Mouse (Mus musculus) 416B (cell line): ENCODE results near the gene Diras2.

Experiments
- DNase-seq: peaks from one replicate; pipeline ENCODE4 v3.0.0; 2011; ENCODE audit warnings: low read depth

Gene Diras2

DNA sequence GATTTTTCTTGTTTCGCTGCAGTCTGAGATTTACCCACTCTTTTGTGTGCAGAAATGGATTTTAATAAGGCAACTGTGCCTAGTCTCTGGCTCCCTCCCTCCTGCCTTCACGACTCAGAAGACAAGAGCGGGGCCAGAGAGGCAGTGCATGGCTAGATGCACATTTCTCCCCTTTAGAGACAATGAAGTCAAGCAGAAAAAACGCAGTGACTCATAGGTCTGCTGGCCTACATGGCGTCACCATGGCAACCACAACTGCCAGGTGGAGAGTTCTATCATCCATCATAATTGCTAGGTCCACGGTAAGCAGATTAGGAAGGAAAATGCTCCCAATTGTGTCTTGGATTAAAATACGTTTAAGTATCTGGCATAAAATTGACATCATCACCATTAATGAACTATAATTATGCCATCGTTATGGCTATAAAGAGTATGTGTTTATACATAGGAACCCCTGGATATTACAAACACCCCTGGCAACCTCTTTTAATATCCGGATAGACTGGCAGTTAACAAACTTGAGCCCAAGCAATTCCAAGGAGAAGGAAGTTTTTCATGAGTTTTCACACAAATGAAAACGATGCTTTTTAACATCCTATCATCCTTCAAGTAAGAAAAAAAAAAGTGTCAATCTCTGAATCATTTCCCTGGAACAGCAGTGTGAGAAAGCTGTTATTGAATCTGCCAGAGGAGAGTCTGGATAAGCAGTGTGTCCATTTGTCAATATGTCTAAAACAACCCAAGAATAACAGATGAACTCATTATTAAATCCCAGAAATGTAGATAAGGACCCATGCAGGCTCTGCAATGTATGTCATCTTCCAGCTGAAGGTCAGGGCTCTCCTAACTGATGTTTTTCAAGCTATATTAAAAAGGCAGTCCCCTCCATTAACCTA is 61.0 kb downstream of the Diras2 start:
- DNase-seq = no peak

DNA sequence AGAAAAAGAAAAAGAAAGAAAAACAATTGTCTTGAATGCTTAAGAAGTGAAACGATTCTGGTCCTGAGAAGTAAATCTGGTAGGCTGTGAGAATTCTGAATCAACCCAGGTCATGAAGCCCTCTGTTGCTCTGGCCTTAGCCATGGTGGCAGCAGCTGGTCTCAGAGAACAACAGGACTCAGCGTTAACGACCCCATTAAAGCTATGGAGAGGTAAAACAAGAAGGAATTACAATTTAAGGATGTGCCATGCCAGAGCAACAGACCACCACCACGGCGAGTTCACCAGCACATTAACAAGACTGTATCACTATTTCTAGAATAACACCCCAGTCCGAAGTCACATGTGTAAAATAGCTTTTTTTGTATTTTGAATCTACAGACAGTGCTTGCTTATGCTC is 65.9 kb downstream of the Diras2 start:
- DNase-seq = no peak

DNA sequence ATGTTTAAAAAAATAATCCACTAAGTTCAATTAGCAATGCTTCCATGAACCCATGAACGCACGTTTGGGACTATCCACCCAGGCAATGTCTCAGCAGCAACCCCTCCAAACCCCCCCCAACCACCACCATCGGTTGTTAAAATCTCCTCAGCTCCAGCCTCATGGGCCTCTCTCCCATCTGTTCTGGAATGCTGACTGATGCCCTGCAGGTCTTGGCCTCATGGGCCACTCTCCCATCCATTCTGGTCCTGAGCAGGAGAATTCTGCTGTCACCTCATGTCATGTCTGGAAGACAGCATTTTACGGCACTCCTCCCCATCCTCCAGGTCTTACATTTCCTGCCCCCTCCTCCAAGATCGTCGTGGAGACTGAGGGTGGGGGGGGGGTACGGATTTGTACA is 71.1 kb downstream of the Diras2 start:
- no peak for DNase-seq

DNA sequence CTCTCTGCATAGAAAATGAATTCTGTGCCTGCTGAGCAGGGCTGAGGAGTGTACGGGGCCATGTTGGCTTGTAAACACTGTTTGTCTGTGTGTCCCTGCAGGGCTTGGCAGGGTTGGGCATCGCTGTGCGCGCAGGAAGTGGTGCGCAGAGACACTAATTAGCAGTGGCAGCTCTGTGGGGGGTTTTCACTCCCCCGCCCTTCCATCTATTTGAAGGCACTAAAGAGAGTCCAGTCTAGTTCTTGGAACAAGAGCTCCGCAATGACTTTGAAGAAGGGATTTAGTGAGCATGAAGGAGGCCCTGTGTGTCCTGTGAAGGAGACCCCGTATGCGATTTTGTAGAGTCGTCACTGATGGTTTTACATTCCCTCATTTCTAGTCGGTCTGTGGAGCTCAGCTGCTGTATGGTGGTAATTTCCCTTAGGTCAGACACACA is 73.2 kb downstream of the Diras2 start:
- DNase-seq = no peak

DNA sequence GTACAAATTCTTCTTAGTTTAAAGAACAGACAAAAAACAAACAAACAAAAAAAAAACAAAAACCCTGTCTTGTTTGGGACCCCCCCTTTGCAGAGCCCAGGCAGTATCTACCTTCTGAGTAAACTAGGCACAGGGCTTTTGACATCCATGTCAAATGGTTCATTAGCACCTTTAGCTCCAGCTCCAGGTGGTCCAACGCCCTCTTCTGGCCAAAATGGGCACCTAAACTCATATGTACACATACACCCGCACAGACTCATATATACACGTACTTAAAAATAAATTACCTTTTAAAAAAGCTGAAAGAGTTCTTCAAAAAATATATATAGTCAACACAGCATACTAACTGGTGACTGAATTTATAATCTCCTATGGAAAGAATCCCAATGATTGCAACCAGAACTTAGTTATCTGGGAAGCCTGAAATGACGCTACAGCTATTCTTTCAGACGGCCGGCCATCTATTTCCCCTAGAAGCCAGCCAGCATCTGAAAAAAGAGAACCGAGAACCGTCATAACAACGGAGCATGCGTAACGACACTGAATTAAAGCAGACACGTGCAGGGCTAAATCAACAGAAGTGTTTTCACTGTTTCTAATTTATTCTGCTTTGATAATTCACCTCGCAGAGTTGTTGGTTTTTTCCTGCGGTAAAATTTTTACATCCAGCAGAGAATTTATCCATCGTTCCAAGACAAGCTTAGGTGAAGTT is 73.7 kb downstream of the Diras2 start:
- no peak for DNase-seq

- DNase-seq = no peak
Observed at GRCm38 (mm10) chr13:52455329-52455728, 75.8 kb downstream of the Diras2 start.

DNA sequence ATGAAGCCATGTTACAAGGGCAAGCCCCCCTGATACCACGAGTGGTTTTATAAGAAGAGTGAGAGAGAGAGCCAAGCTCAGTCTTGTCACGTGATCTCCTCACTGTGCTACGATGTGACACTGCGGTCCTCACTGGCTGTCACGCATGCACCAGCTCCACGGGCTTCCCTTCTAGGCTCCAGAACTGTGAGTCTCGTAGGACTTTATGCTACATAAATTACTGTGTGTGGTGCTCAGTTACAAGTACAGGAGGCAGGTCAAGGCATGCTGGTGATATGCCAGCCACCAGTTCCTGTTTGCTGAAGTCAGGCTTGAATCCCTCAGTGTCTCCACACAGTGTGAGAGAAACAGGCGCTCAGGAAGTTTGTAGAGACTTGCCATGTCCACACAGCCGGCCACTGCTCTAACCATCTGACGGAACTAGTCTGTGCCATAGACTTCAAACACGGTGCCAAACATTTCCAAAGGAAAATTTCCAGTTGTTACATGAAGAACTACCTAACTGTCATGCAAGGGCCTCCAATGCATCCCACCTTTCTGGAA is 76.3 kb downstream of the Diras2 start:
- no peak for DNase-seq
